Mouse (Mus musculus): Measurements from ENCODE around the gene Tmem214.

DNA sequence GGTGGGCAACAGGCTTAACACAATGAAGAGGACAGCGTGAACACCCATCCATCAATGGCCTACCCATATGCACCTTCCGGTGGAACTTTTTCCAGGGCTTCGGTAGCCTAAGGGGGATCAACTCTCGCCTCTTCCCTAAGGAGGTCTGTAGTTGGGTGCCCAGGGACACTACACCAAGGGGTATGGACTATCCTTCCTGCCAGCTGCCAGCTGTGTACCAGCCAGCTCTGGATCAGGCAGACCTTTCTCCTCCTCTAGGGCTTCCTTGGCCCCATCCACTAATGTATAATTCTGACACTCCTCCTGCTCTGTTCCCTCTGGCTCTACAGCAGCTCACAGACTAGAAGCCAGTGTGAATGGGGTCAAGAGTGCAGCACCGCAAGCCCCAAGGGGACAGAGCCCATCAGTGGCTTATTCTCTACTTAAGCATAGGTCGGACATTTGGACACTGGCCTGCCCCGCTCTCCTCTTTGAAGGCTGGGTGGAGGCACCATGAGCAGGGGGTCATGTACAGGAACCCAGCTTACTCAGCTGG is 46.4 kb downstream of the Tmem214 start:
- no peak for TF ChIP-seq POLR2A (IDR thresholded peaks at IDR 0.05; ENCODE audit: borderline replicate concordance, extremely low read depth, low read depth, low read length)
- TF ChIP-seq CTCF (IDR thresholded peaks at IDR 0.05; ENCODE audit: insufficient read depth, low read length), result no peak

Measured in lung, adult 2 months (tissue).